ENCODE assay signal across 7 mouse cellular contexts in the genomic region with DNA sequence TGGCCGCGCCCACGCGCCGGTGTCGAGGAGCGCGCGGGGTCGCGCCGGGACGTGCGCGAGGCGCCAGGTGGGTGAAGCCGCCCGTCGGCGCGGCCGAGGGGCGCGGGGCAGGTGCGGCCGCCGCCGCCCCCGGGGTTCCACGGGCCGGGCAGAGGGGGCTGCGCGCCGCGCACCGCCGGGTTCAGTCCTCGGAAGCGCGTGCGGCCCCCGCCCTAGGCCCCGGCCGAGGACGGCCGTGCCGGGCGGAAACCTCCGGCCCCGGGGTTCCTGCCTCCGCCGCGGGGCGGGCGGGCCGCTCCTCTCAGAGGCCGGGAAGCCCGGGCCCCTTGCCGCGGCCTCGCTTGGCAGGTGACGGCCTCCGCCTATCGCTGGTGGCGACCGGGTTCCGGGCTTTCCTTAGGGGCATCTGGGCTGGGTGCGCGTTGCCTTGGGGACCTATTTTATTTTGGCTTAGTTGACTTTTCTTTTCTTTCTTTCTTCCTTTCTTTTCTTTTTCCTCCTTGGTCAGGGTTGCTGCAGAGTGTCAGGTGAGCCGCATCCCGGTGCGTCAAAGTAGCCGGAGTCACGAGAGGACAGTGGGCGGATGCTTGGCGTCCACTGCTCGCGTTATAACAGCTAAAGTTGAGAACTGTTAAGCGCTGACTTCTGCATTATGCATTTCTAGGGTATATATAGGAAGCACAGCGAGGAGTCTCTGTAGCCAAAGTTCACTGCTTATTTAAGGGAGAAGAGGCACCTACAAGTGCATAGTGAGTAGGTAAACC. TPM values are rescaled to one million over a fixed set of nuclear protein-coding genes. Genes with fewer than 3 reads are reported as not detected.
A peak's percentile ranks its signal among the peaks of the same experiment; 100 is the strongest.
DNase-seq lines count a peak whose midpoint lies in the region; ATAC-seq lines count a peak whose summit lies in the region.

No protein-coding gene starts in this region.

- H3K27ac ChIP-seq in intestine, embryonic 15.5 days, result peak overlapping the region; percentile 86
- peak overlapping the region; percentile 81 for H3K27ac ChIP-seq in liver, embryonic 11.5 days (ENCODE audit: low read depth, low read length)

- peak; percentile 67 to 68 for DNase-seq in adrenal gland, adult 18-20 months (ENCODE audit: low spot score in 2 of 2)
- peak; percentile 34 to 43 for DNase-seq in cerebellum, postnatal 36 days
- peak; percentile 64 for DNase-seq in gastrocnemius, postnatal 10 days
- DNase-seq in liver, embryonic 11.5 days (ENCODE audit: low spot score), result peak; percentile 61
- peak; percentile 59 to 62 for DNase-seq in spleen, postnatal 36 days (ENCODE audit: low spot score in 2 of 2)

- peak overlapping the region; percentile 88 for H3K9ac ChIP-seq in intestine, embryonic 15.5 days
- peak overlapping the region; percentile 88 for H3K9ac ChIP-seq in liver, embryonic 11.5 days (ENCODE audit: low read depth, low read length)

- H3K4me3 ChIP-seq in intestine, embryonic 15.5 days (replicated peaks), result peak overlapping the region; percentile 96
- peak overlapping the region; percentile 85 for H3K4me3 ChIP-seq in liver, embryonic 11.5 days (ENCODE audit: low read depth, low read length)

- H3K27me3 ChIP-seq in intestine, embryonic 15.5 days (replicated peaks), result no peaks in the 10 kb centered on the region
- no peaks in the 10 kb centered on the region for H3K27me3 ChIP-seq in liver, embryonic 11.5 days (replicated peaks; ENCODE audit: control insufficient read depth, insufficient read depth, low read length)

- WGBS in intestine, embryonic 15.5 days, result under 1% methylated on average over 79 of the region's 80 CpGs
- under 1% methylated on average over 62 of the region's 80 CpGs for WGBS in liver, embryonic 11.5 days

- peak; percentile 91 for ATAC-seq in intestine, embryonic 15.5 days
- ATAC-seq in liver, embryonic 11.5 days (replicated peaks; ENCODE audit: low FRiP score), result peak; percentile 81
- peak; percentile 73 for ATAC-seq in monocyte, adult 5-6 weeks (replicated peaks; ENCODE audit: insufficient number of reproducible peaks, low FRiP score, low TSS enrichment, poor library complexity, severe bottlenecking)

- no peaks in the 10 kb centered on the region for H3K36me3 ChIP-seq in intestine, embryonic 15.5 days
- H3K36me3 ChIP-seq in liver, embryonic 11.5 days (ENCODE audit: control insufficient read depth, insufficient read depth, low read length), result no peaks in the 10 kb centered on the region

- H3K9me3 ChIP-seq in intestine, embryonic 15.5 days, result no peaks in the 10 kb centered on the region
- H3K9me3 ChIP-seq in liver, embryonic 11.5 days (ENCODE audit: control insufficient read depth, low read length), result no peaks in the 10 kb centered on the region

- H3K4me1 ChIP-seq in intestine, embryonic 15.5 days (replicated peaks), result peaks cover 5% of the 10 kb centered on the region; the same call in 1 of the 2 replicates
- peaks cover 5% of the 10 kb centered on the region for H3K4me1 ChIP-seq in liver, embryonic 11.5 days (replicated peaks; ENCODE audit: control insufficient read depth, insufficient read depth, low read length)

- peak overlapping the region; percentile 85 for H3K4me2 ChIP-seq in intestine, embryonic 15.5 days (replicated peaks)
- peak overlapping the region; percentile 77 for H3K4me2 ChIP-seq in liver, embryonic 11.5 days

RNA-seq across cellular contexts. Expression of a gene that starts 0.6 kb away (rescaled TPM):
- not detected for total RNA-seq in adrenal gland, adult 18-20 months (2021)
- total RNA-seq in gastrocnemius, postnatal 10 days (2021), result not detected
- not detected in 2 replicates for polyA plus RNA-seq in intestine, embryonic 15.5 days (2015; fragmentation: Nextera tagmentation; extraction: Ambion mirVana)
- polyA plus RNA-seq in liver, embryonic 11.5 days (2014; fragmentation: Nextera tagmentation; extraction: Ambion mirVana), result not detected in 2 replicates
- not detected in 3 replicates for total RNA-seq in monocyte, adult 5-6 weeks (2017)

RNA-seq across cellular contexts. Expression of a gene that starts 0.9 kb away (rescaled TPM):
- total RNA-seq in adrenal gland, adult 18-20 months (2021), result 10 to 100 TPM; 50.0 to 58.8 TPM
- 10 to 100 TPM; 24.5 to 33.2 TPM for total RNA-seq in gastrocnemius, postnatal 10 days (2021)
- polyA plus RNA-seq in intestine, embryonic 15.5 days (2015; fragmentation: Nextera tagmentation; extraction: Ambion mirVana), result 38.3 and 39.6 TPM in 2 replicates
- polyA plus RNA-seq in liver, embryonic 11.5 days (2014; fragmentation: Nextera tagmentation; extraction: Ambion mirVana), result 43.0 and 43.7 TPM in 2 replicates
- total RNA-seq in monocyte, adult 5-6 weeks (2017), result 212 to 304 TPM (median 230 TPM) in 3 replicates

Comparison
In these comparisons a context has a peak if more than half of its experiments do, and no peak if none do; other contexts are left out.
1. Peak in every context shown above with its lines: DNase-seq, ATAC-seq, H3K4me3 ChIP-seq and H3K27ac ChIP-seq.